Mouse (Mus musculus): ENCODE results near the gene Pitpnm1. TPM values are rescaled to one million over a fixed set of nuclear protein-coding genes. Genes with fewer than 3 reads are reported as not detected.

Gene Pitpnm1
- total RNA-seq, 2 experiments from 2014 or later = 173 to 180 TPM

- H3K27ac ChIP-seq = no peak overlapping the region
- DNase-seq (ENCODE audit: low spot score in 2 of 2) = no peak
- H3K4me3 ChIP-seq = no peak overlapping the region
- no peak for TF ChIP-seq CTCF (conservative IDR thresholded peaks at IDR 0.05)
Observed at GRCm38 (mm10) chr19:4072706-4073424, 26.9 kb upstream of the Pitpnm1 start.

GRCm38 (mm10) chr19:4075531-4075930 lies 24.3 kb upstream of the Pitpnm1 start:
- H3K27ac ChIP-seq = no peak overlapping the region
- TF ChIP-seq CTCF (conservative IDR thresholded peaks at IDR 0.05) = no peak
- no peak overlapping the region for H3K4me3 ChIP-seq
- no peak for DNase-seq (ENCODE audit: low spot score in 2 of 2)

DNA sequence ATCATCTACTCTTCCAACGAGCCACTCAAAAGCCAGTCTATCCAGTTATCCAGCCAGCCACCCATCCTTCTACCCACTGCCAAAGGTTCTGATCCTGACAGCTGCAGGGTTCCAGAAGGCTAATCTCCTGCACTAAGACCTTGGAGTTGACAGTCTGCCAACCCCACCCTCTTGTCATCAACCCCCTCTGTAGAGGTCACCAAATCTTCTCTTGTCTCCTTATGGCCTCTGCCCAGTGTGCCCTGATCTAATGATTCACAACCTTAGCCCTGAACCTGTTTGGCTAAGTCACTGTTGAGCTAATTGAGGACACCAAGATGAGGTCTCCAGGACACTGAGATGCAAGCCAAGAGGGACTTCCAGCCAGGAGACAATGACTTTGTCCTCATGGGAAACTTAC lies 20.2 kb upstream of the Pitpnm1 start:
- no peak for TF ChIP-seq CTCF (conservative IDR thresholded peaks at IDR 0.05)
- no peak for DNase-seq (ENCODE audit: low spot score in 2 of 2)
- Histone ChIP-seq H3K4me3 (no peak overlapping the region), H3K27ac (no peak overlapping the region)

GRCm38 (mm10) chr19:4080511-4081009 lies 19.2 kb upstream of the Pitpnm1 start:
- Histone ChIP-seq H3K27ac (no peak overlapping the region), H3K4me3 (no peak overlapping the region)
- TF ChIP-seq CTCF (conservative IDR thresholded peaks at IDR 0.05) = no peak
- DNase-seq (ENCODE audit: low spot score in 2 of 2) = no peak

DNA sequence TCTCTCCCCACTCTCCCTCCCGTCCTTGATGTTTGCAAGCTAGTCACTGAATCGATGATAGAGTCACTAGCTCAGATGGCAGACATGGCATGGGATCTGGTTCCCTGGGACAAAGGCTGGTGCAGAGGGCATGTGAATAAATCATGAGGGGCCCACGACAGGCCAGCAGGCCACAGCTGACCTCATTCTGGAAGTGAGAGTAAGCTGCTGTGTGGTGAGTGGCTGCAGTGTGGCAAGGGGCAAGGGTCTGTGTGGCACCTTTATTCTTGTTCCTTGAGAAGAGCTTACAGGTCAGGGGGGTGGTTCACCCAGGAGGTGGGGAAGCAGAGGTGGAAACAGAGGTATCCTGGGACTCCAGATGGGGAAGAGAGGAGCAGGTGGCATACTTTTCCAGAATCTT lies 18.4 kb upstream of the Pitpnm1 start, which contains the start of gene Cabp2:
Gene Cabp2 (plus strand): TSS at position 185 of the 400 bp plus-strand sequence.
- no peak for TF ChIP-seq CTCF (conservative IDR thresholded peaks at IDR 0.05)
- H3K4me3 ChIP-seq = no peak within 1 kb of the TSS
- DNase-seq (ENCODE audit: low spot score in 2 of 2) = no peak
- H3K27ac ChIP-seq = no peak within 1 kb of the TSS

DNA sequence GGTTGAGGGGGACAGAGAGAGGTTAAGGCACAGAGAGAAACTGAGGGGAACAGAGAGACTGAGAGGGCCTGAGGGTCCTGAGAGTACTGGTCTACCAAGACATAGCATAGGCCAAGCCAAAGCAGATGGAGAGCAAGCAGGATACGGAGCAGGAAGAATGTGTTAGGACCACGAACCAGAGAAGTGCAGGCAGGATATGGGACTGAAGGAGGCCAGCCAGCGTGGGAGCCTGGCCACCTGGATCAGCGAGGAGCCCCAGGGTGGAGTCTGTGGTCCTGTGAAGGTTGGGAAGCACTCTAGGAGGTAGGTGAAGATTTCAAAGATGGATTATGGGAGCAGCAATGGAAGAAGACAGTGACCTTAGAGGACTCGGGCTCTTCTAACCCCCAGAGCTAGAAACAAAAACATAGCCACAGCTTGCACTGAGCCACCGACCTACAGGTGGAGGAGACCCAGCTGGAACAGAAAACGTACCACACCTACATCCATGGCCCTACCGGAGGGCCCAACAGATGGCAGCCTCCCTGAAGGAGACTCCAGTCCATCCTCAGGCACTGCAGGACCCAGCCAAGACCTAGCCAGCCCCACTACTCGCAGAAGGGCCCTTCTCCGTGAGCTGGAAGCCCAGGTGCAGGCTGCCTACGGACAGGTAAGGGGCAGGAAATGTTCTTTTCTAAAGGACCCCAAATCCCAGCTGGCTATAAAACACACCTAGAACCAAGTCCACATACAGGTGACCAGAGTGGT lies 17.4 kb upstream of the Pitpnm1 start:
- no peak for TF ChIP-seq CTCF (conservative IDR thresholded peaks at IDR 0.05)
- H3K4me3 ChIP-seq = no peak overlapping the region
- no peak overlapping the region for H3K27ac ChIP-seq
- no peak for DNase-seq (ENCODE audit: low spot score in 2 of 2)

- no peak overlapping the region for H3K27ac ChIP-seq
- no peak for TF ChIP-seq CTCF (conservative IDR thresholded peaks at IDR 0.05)
- no peak overlapping the region for H3K4me3 ChIP-seq
- no peak for DNase-seq (ENCODE audit: low spot score in 2 of 2)
Observed at GRCm38 (mm10) chr19:4083316-4083715, 16.5 kb upstream of the Pitpnm1 start.

DNA sequence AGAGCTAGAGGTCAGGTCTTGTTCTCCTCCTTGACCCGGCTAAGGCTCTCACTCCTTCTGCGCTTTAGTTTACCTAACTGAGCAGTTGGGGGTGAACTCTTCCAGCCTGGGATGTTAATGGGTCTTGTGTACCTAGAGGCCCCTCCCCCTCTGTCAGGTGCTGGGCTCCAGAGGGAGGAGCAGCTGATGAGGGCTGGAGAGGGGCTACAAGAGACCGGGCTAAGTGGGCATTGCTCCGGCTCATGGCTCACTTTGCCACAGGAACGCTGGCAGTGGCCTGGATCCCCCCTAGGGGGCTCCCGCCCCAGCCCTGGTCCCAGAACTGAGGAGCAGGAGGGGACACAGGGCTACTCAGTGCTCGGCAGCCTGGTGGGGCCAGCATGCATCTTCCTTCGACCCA lies 16.0 kb upstream of the Pitpnm1 start:
- no peak for DNase-seq (ENCODE audit: low spot score in 2 of 2)
- no peak overlapping the region for H3K27ac ChIP-seq
- H3K4me3 ChIP-seq = no peak overlapping the region
- no peak for TF ChIP-seq CTCF (conservative IDR thresholded peaks at IDR 0.05)

DNA sequence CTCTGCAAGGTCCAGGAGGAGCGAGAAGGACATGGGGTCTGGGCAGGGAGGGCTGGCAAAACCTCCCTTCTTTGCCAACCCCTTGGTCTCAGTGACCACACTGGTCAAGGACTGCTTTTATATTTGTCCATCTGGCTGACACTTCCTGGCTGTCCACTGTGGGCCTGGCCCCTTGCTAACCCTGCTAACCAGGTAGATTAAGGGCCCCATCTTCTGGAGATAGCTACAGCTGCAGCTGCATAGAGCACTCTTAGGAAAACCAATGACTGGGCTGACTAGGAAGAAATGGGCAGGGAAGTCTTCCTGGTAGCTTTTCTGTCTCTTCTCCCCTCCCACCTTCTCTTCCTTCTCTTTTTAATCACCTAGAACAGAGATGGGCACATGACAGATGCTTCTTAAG lies 14.8 kb upstream of the Pitpnm1 start:
- no peak for DNase-seq (ENCODE audit: low spot score in 2 of 2)
- Histone ChIP-seq H3K4me3 (no peak overlapping the region), H3K27ac (no peak overlapping the region)

DNA sequence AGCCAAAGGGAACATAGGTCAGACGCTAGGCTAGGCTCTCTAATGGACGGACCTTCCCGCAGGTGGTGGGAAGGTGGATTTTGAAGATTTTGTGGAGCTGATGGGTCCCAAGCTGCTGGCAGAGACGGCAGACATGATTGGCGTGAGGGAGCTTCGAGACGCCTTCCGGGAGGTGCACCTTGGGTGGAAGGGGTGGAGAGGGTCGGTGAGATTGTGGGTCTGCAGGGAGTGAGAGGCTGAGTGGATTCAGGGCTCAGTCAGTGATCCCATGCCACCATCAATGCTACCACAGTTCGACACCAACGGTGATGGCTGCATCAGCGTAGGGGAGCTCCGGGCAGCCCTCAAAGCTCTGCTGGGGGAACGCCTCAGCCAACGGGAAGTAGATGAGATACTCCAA lies 13.6 kb upstream of the Pitpnm1 start:
- TF ChIP-seq CTCF (conservative IDR thresholded peaks at IDR 0.05) = no peak
- Histone ChIP-seq H3K27ac (no peak overlapping the region), H3K4me3 (no peak overlapping the region)
- no peak for DNase-seq (ENCODE audit: low spot score in 2 of 2)

More for the DNA sequence above, 14.8 kb upstream of the Pitpnm1 start:
- peak; percentile 46 for TF ChIP-seq CTCF (conservative IDR thresholded peaks at IDR 0.05)

DNA sequence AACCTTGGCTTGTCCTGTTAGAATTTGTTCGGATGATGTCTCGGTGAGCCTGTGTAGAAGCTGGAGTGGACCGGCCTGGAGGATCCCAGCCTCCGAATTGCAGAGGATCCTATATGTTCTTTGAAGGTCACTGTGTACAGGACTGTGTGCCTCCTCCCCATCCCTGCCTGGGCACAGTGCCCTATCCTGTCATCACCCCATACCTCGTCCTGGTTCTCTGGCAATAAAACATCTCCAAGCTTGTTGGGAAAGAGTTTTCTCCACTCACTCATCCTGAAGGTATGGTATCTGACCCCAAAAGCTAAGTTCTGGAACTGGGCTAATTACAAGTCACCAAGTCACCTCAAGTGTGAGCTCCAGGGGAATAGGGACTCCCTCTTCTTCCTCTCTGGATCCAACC lies 12.7 kb upstream of the Pitpnm1 start:
- Histone ChIP-seq H3K27ac (no peak overlapping the region), H3K4me3 (no peak overlapping the region)
- no peak for TF ChIP-seq CTCF (conservative IDR thresholded peaks at IDR 0.05)

GRCm38 (mm10) chr19:4088146-4088545 lies 11.7 kb upstream of the Pitpnm1 start:
- no peak for TF ChIP-seq CTCF (conservative IDR thresholded peaks at IDR 0.05)

More for the DNA sequence above, 12.7 kb upstream of the Pitpnm1 start:
- no peak for DNase-seq (ENCODE audit: low spot score in 2 of 2)

GRCm38 (mm10) chr19:4089128-4089527 lies 10.7 kb upstream of the Pitpnm1 start:
- DNase-seq (ENCODE audit: low spot score in 2 of 2) = peak in 1 of 2 experiments; percentile 65
- no peak overlapping the region for H3K4me3 ChIP-seq
- TF ChIP-seq CTCF (conservative IDR thresholded peaks at IDR 0.05) = no peak

More at GRCm38 (mm10) chr19:4088146-4088545, 11.7 kb upstream of the Pitpnm1 start:
- no peak overlapping the region for H3K27ac ChIP-seq
- H3K4me3 ChIP-seq = no peak overlapping the region
- no peak for DNase-seq (ENCODE audit: low spot score in 2 of 2)

More at GRCm38 (mm10) chr19:4089128-4089527, 10.7 kb upstream of the Pitpnm1 start:
- no peak overlapping the region for H3K27ac ChIP-seq

Data from layer of hippocampus, adult 2 months (tissue).